Mouse (Mus musculus) lung, postnatal 14 days (tissue): ENCODE measurements at regions not wholly inside any gene's neighbourhood (a gene's known extent, or its start where the extent isn't known, plus 50 kb on each side); places are given as distances from the start of the nearest gene placed in this dataset.

ENCODE experiments used
- DNase-seq: peaks from one replicate; pipeline ENCODE4 v3.0.0; 2021

GRCm38 (mm10) chr13:15931553-15932162 lies 80.0 kb upstream of the Inhba start:
- DNase-seq: no peak

DNA sequence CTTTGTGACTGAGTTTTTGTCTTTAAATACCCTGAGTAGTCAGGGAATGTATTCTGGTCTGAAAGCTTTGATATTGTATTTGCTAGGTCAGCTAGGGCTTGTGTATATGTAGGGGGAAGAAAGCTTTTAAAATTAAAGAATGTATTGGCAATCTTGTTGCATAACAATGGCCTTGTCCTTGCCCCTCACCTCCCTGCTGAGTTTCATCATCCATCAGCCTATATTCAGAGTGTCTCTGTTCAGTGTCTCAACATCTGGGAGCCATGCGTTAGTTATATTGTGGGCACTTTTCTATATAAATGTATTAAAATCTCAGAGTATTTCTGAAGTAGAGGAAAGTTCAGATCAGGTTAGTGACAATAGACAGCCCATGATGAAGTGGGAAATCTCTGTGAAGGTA lies 76.0 kb upstream of the Inhba start:
- DNase-seq: no peak

- no peak for DNase-seq
Measured at GRCm38 (mm10) chr13:15936109-15936508, 75.5 kb upstream of the Inhba start.

GRCm38 (mm10) chr13:15950143-15950542 lies 61.5 kb upstream of the Inhba start:
- DNase-seq: no peak

GRCm38 (mm10) chr13:15950885-15951610 lies 60.6 kb upstream of the Inhba start:
- DNase-seq: no peak
